Comparison of ENCODE assay signal across 21 mouse cellular contexts in the genomic region with DNA sequence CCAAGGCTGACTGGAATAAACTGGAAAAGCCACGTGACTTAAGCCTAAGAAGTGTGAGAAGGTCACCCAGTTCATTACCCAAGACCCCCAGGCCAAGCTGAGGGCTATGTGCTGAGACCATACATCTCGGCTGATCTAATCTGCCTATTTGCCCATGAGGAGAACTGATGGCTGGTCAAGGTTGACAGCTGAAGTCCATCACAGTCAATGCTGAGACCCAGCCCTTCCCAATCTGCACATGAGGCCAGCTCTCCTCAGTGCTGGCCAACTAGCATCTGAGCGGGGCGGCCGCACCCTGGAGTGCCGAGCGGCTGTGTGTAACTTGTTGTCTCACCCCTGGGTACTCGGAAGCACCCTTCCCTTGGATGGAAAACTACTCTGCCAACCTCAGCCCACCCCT. TPM values are rescaled to one million over a fixed set of nuclear protein-coding genes. Genes with fewer than 3 reads are reported as not detected.
A peak's percentile ranks its signal among the peaks of the same experiment; 100 is the strongest.
DNase-seq lines count a peak whose midpoint lies in the region; ATAC-seq and TF ChIP-seq lines count a peak whose summit lies in the region.
"Had no signal": no experiment of that assay in that cellular context is flagged by ENCODE, and none has a peak within 500 bp of the region (broad histone marks: within the 10 kb centered on the region; RNA-seq: fewer than 3 reads in every experiment).

No protein-coding gene starts in this region.

- peak; percentile 96 for DNase-seq in heart, adult 11 months
- DNase-seq in heart, embryonic 10.5 days (ENCODE audit: low spot score), result no peak
- DNase-seq in urinary bladder, postnatal 14 days (ENCODE audit: low spot score), result peak; percentile 7
- no peak for DNase-seq in urinary bladder, adult 18-20 months (ENCODE audit: low spot score in 2 of 2)
- DNase-seq in heart, postnatal 4 days, result peak; percentile 17
- DNase-seq in stomach, postnatal 0 days (ENCODE audit: low spot score), result no peak
- DNase-seq in limb, embryonic 10.5 days (ENCODE audit: low spot score), result no peak
- DNase-seq in layer of hippocampus, adult 11-12 months (ENCODE audit: low spot score), result no peak
- DNase-seq: adrenal gland, adult 8-10 months; adrenal gland, postnatal 36 days; cerebellum, adult 2 months; cerebellum, postnatal 10 days; gastrocnemius, postnatal 14 days; kidney, adult 11 months; kidney, adult 9 months had no signal

- H3K9me3 ChIP-seq in heart, embryonic 10.5 days, result no peaks in the 10 kb centered on the region
- H3K9me3 ChIP-seq in stomach, postnatal 0 days (ENCODE audit: control insufficient read depth, low read length), result no peaks in the 10 kb centered on the region
- no peaks in the 10 kb centered on the region for H3K9me3 ChIP-seq in limb, embryonic 10.5 days (replicated peaks)
- H3K9me3 ChIP-seq: embryonic facial prominence, embryonic 10.5 days; forebrain, embryonic 15.5 days; heart, embryonic 15.5 days; hindbrain, embryonic 10.5 days had no signal

- H3K27ac ChIP-seq in heart, embryonic 10.5 days, result no peak overlapping the region
- no peak overlapping the region for H3K27ac ChIP-seq in stomach, postnatal 0 days (replicated peaks)
- H3K27ac ChIP-seq in limb, embryonic 10.5 days, result no peak overlapping the region
- H3K27ac ChIP-seq: embryonic facial prominence, embryonic 10.5 days; forebrain, embryonic 15.5 days; heart, embryonic 15.5 days; hindbrain, embryonic 10.5 days; hindbrain, embryonic 14.5 days had no signal

- H3K4me1 ChIP-seq in heart, embryonic 10.5 days, result peaks cover 10% of the 10 kb centered on the region; the same call in 1 of the 2 replicates
- H3K4me1 ChIP-seq in stomach, postnatal 0 days (replicated peaks; ENCODE audit: control insufficient read depth, insufficient read depth), result no peaks in the 10 kb centered on the region
- peaks cover 19% of the 10 kb centered on the region for H3K4me1 ChIP-seq in limb, embryonic 10.5 days

- H3K9ac ChIP-seq in stomach, postnatal 0 days (ENCODE audit: low read length), result no peak overlapping the region
- H3K9ac ChIP-seq: forebrain, embryonic 15.5 days; heart, embryonic 15.5 days; hindbrain, embryonic 14.5 days had no signal

- TF ChIP-seq EP300 in stomach, postnatal 0 days (optimal IDR thresholded peaks at IDR 0.05), result no peak

- no peak overlapping the region for H3K4me3 ChIP-seq in heart, embryonic 10.5 days
- H3K4me3 ChIP-seq in stomach, postnatal 0 days (ENCODE audit: low read depth, low read length), result no peak overlapping the region
- no peak overlapping the region for H3K4me3 ChIP-seq in limb, embryonic 10.5 days
- H3K4me3 ChIP-seq: embryonic facial prominence, embryonic 10.5 days; forebrain, embryonic 15.5 days; heart, embryonic 15.5 days; hindbrain, embryonic 10.5 days had no signal

- no peak overlapping the region for H3K4me2 ChIP-seq in stomach, postnatal 0 days (replicated peaks; ENCODE audit: low read depth)
- H3K4me2 ChIP-seq: forebrain, embryonic 15.5 days; heart, embryonic 15.5 days; hindbrain, embryonic 14.5 days had no signal

- WGBS in heart, embryonic 10.5 days, result 85% methylated on average over 8 of the region's 8 CpGs
- 62% methylated on average over 8 of the region's 8 CpGs for WGBS in stomach, postnatal 0 days
- 82% methylated on average over 8 of the region's 8 CpGs for WGBS in limb, embryonic 10.5 days

- TF ChIP-seq CTCF in stomach, postnatal 0 days (IDR thresholded peaks at IDR 0.05; ENCODE audit: low read depth), result no peak

- ATAC-seq in stomach, postnatal 0 days (ENCODE audit: low FRiP score, low TSS enrichment), result peak; percentile 40; the same call in 1 of the 2 replicates
- ATAC-seq: forebrain, embryonic 15.5 days had no signal

- H3K36me3 ChIP-seq in heart, embryonic 10.5 days, result no peaks in the 10 kb centered on the region
- no peaks in the 10 kb centered on the region for H3K36me3 ChIP-seq in stomach, postnatal 0 days (ENCODE audit: control insufficient read depth, insufficient read depth, low read length)
- H3K36me3 ChIP-seq in limb, embryonic 10.5 days, result no peaks in the 10 kb centered on the region
- H3K36me3 ChIP-seq: embryonic facial prominence, embryonic 10.5 days; forebrain, embryonic 15.5 days; heart, embryonic 15.5 days; hindbrain, embryonic 10.5 days had no signal

- no peaks in the 10 kb centered on the region for H3K27me3 ChIP-seq in heart, embryonic 10.5 days (ENCODE audit: insufficient read depth, poor library complexity, severe bottlenecking)
- no peaks in the 10 kb centered on the region for H3K27me3 ChIP-seq in stomach, postnatal 0 days (ENCODE audit: control insufficient read depth, insufficient read depth, low read length)
- H3K27me3 ChIP-seq in limb, embryonic 10.5 days (ENCODE audit: low read depth, poor library complexity, severe bottlenecking), result no peaks in the 10 kb centered on the region
- H3K27me3 ChIP-seq: forebrain, embryonic 15.5 days; heart, embryonic 15.5 days had no signal

RNA-seq across cellular contexts. Expression of a gene that starts 17.8 kb away (rescaled TPM):
- polyA plus RNA-seq in heart, embryonic 10.5 days (2016; fragmentation: Nextera tagmentation; extraction: Ambion mirVana), result 0.36 and 0.59 TPM in 2 replicates
- total RNA-seq in heart, postnatal 4 days (2021), result not detected
- polyA plus RNA-seq in stomach, postnatal 0 days (2015; fragmentation: Nextera tagmentation; extraction: Ambion mirVana), result 0.06 and 0.15 TPM in 2 replicates
- polyA plus RNA-seq in limb, embryonic 10.5 days (2016; fragmentation: Nextera tagmentation; extraction: Ambion mirVana), result 0.89 and 2.1 TPM in 2 replicates
- total RNA-seq: adrenal gland, adult 8-10 months; adrenal gland, postnatal 36 days; CH12.LX; gastrocnemius, postnatal 14 days had no signal

Comparison
In these comparisons a context has a peak if more than half of its experiments do, and no peak if none do; other contexts are left out.
1. DNase-seq: peak in heart, adult 11 months (single experiment), urinary bladder, postnatal 14 days (single experiment) and heart, postnatal 4 days (single experiment); none in heart, embryonic 10.5 days (single experiment), urinary bladder, adult 18-20 months (0 of 2), stomach, postnatal 0 days (single experiment), limb, embryonic 10.5 days (single experiment) and layer of hippocampus, adult 11-12 months (single experiment).